16 mouse cellular contexts compared by ENCODE assay signal in the genomic region with DNA sequence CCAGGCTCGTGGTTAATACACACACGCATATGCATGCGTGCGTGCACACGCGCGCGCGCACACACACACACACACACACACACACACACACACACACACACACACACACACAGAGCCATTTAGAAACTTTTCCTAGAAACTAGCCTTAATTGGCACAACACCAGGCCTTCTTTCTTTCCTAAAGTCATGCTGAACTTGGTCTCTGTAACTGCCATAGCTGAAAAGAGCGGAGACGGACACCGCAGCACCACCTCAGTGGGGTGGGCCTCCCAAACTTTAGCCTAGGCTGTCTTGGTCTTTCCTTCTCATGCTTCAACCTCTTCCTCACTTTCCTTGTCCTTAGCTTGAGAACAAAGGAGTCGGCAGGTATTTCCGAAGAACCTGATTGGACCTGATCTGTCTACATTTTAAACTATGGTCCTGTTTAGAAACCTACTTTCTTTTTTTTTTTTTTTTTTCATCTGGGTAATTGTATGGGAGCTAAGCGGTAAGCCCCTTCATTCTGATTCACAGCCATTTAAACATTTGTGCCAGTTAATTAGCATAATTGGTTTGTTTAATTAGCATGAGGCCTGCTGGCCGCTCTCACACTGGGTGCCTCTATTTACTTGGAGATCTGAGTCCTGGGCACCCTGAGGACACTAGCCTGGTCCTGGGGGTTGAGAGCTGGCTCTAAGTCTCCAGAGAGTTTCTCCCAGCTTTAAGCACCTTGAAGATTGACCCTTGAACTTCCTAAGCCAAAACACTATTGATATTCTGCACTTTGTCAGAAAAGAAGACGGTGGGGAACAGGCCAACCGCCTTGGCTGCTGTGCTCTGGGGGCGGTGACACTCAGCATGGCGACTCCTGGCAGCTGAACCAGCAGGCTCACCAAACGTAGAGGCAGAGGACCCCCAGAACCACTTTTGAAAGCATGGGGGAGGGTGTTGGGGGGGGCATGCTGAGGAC.
DNase-seq lines count a peak whose midpoint lies in the region; ATAC-seq and TF ChIP-seq lines count a peak whose summit lies in the region.
"Had no signal": no experiment of that assay in that cellular context is flagged by ENCODE, and none has a peak within 500 bp of the region (broad histone marks: within the 10 kb centered on the region; RNA-seq: fewer than 3 reads in every experiment).

No protein-coding gene starts in this region.

- 0 out of 2 replicates have a peak overlapping the region, but pooled peaks have one; percentile 17 for H3K27ac ChIP-seq in ES-Bruce4 (ENCODE audit: insufficient read depth, low read length)
- H3K27ac ChIP-seq in forebrain, embryonic 15.5 days (replicated peaks), result no peak overlapping the region
- H3K27ac ChIP-seq in midbrain, embryonic 13.5 days, result peak overlapping the region; percentile 62
- H3K27ac ChIP-seq in thymus, adult 2 months (ENCODE audit: control insufficient read depth, insufficient read depth, low read length), result no peak overlapping the region
- H3K27ac ChIP-seq in heart, embryonic 11.5 days (ENCODE audit: low read depth, low read length), result no peak overlapping the region
- H3K27ac ChIP-seq: heart, embryonic 13.5 days; liver, embryonic 14.5 days had no signal

- no peaks in the 10 kb centered on the region for H3K9me3 ChIP-seq in ES-Bruce4 (replicated peaks; ENCODE audit: control insufficient read depth, insufficient read depth, low read length, poor library complexity, severe bottlenecking)
- H3K9me3 ChIP-seq in forebrain, embryonic 15.5 days, result no peaks in the 10 kb centered on the region
- H3K9me3 ChIP-seq in midbrain, embryonic 13.5 days, result no peaks in the 10 kb centered on the region
- H3K9me3 ChIP-seq in heart, embryonic 11.5 days (replicated peaks; ENCODE audit: control insufficient read depth, low read length), result no peaks in the 10 kb centered on the region
- H3K9me3 ChIP-seq: heart, embryonic 13.5 days had no signal

- peak; percentile 49 for DNase-seq in ZHBTc4 (ENCODE audit: low read depth, low spot score)
- no peak for DNase-seq in thymus, adult 2 months
- DNase-seq in heart, adult 8-10 months (ENCODE audit: low spot score), result no peak
- no peak for DNase-seq in cerebellum, adult 8-10 months
- DNase-seq: adrenal gland, postnatal 36 days; cerebellum, adult 11-12 months; kidney, postnatal 25 days; right cerebral cortex, adult 18-20 months; thymus, postnatal 36 days had no signal

- no peak for TF ChIP-seq CTCF in ES-Bruce4 (IDR thresholded peaks at IDR 0.05; ENCODE audit: low read depth, low read length)
- no peak for TF ChIP-seq CTCF in thymus, adult 2 months (IDR thresholded peaks at IDR 0.05; ENCODE audit: borderline replicate concordance, control insufficient read depth, extremely low read depth, insufficient read depth, low read length, poor library complexity)

- TF ChIP-seq POLR2A in ES-Bruce4 (IDR thresholded peaks at IDR 0.05; ENCODE audit: insufficient read depth, low read length), result no peak
- TF ChIP-seq POLR2A in thymus, adult 2 months (IDR thresholded peaks at IDR 0.05; ENCODE audit: control insufficient read depth, extremely low read depth, insufficient read depth, low read length, poor library complexity), result no peak

- H3K36me3 ChIP-seq in ES-Bruce4 (ENCODE audit: control insufficient read depth, insufficient read depth, low read length, poor library complexity, severe bottlenecking), result no peaks in the 10 kb centered on the region
- H3K36me3 ChIP-seq in forebrain, embryonic 15.5 days, result no peaks in the 10 kb centered on the region
- H3K36me3 ChIP-seq in midbrain, embryonic 13.5 days, result no peaks in the 10 kb centered on the region
- H3K36me3 ChIP-seq in thymus, adult 2 months (ENCODE audit: control insufficient read depth, insufficient read depth, low read length), result no peaks in the 10 kb centered on the region
- H3K36me3 ChIP-seq in heart, embryonic 11.5 days (ENCODE audit: control insufficient read depth, insufficient read depth, low read length), result no peaks in the 10 kb centered on the region
- H3K36me3 ChIP-seq: heart, embryonic 13.5 days had no signal

- no peak overlapping the region for H3K4me3 ChIP-seq in ES-Bruce4 (ENCODE audit: low read depth, low read length)
- no peak overlapping the region for H3K4me3 ChIP-seq in forebrain, embryonic 15.5 days
- no peak overlapping the region for H3K4me3 ChIP-seq in midbrain, embryonic 13.5 days (replicated peaks)
- no peak overlapping the region for H3K4me3 ChIP-seq in thymus, adult 2 months (ENCODE audit: control insufficient read depth, insufficient read depth, low read length)
- H3K4me3 ChIP-seq in heart, embryonic 11.5 days (ENCODE audit: low read depth, low read length), result no peak overlapping the region
- H3K4me3 ChIP-seq: heart, embryonic 13.5 days had no signal

- peak; percentile 80 for ATAC-seq in forebrain, embryonic 15.5 days (replicated peaks)
- peak; percentile 59; the same call in 1 of the 2 replicates for ATAC-seq in midbrain, embryonic 13.5 days
- ATAC-seq in heart, embryonic 11.5 days (replicated peaks; ENCODE audit: insufficient number of reproducible peaks, low FRiP score, low TSS enrichment), result no peak
- ATAC-seq: inflammation-experienced regulatory T-cells, adult 6 months had no signal

- TF ChIP-seq EP300 in ES-Bruce4 (IDR thresholded peaks at IDR 0.05; ENCODE audit: insufficient read depth, low read depth, low read length), result no peak

- H3K4me2 ChIP-seq in forebrain, embryonic 15.5 days (replicated peaks), result 0 out of 2 replicates have a peak overlapping the region, but pooled peaks have one; percentile 16
- no peak overlapping the region for H3K4me2 ChIP-seq in midbrain, embryonic 13.5 days (replicated peaks)
- H3K4me2 ChIP-seq in heart, embryonic 11.5 days, result no peak overlapping the region
- H3K4me2 ChIP-seq: heart, embryonic 13.5 days had no signal

- H3K27me3 ChIP-seq in ES-Bruce4 (ENCODE audit: control insufficient read depth, insufficient read depth, low read length, poor library complexity, severe bottlenecking), result no peaks in the 10 kb centered on the region
- H3K27me3 ChIP-seq in forebrain, embryonic 15.5 days, result peaks cover 83% of the 10 kb centered on the region
- peaks cover 49% of the 10 kb centered on the region for H3K27me3 ChIP-seq in midbrain, embryonic 13.5 days
- H3K27me3 ChIP-seq in thymus, adult 2 months (ENCODE audit: control insufficient read depth, insufficient read depth, low read length), result no peaks in the 10 kb centered on the region
- peaks cover 27% of the 10 kb centered on the region for H3K27me3 ChIP-seq in heart, embryonic 11.5 days (ENCODE audit: control insufficient read depth, insufficient read depth, low read length)

- 9% methylated on average over 21 of the region's 21 CpGs for WGBS in forebrain, embryonic 15.5 days
- 9% methylated on average over 21 of the region's 21 CpGs for WGBS in midbrain, embryonic 13.5 days
- 91% methylated on average over 21 of the region's 21 CpGs for WGBS in thymus, adult 2 months
- 41% methylated on average over 21 of the region's 21 CpGs for WGBS in heart, embryonic 11.5 days (ENCODE audit: insufficient replicate concordance)

- no peak overlapping the region for H3K9ac ChIP-seq in ES-Bruce4 (ENCODE audit: low read depth, poor library complexity, severe bottlenecking)
- no peak overlapping the region for H3K9ac ChIP-seq in forebrain, embryonic 15.5 days (replicated peaks)
- H3K9ac ChIP-seq in midbrain, embryonic 13.5 days (replicated peaks), result no peak overlapping the region
- no peak overlapping the region for H3K9ac ChIP-seq in heart, embryonic 11.5 days (ENCODE audit: low read depth, low read length)
- H3K9ac ChIP-seq: heart, embryonic 13.5 days; liver, embryonic 14.5 days had no signal

- peaks cover 7% of the 10 kb centered on the region for H3K4me1 ChIP-seq in ES-Bruce4 (ENCODE audit: control insufficient read depth, insufficient read depth, low read length)
- peaks cover 25% of the 10 kb centered on the region for H3K4me1 ChIP-seq in forebrain, embryonic 15.5 days
- peaks cover 34% of the 10 kb centered on the region for H3K4me1 ChIP-seq in midbrain, embryonic 13.5 days (replicated peaks)
- H3K4me1 ChIP-seq in thymus, adult 2 months (replicated peaks; ENCODE audit: control insufficient read depth, insufficient read depth, low read length), result no peaks in the 10 kb centered on the region
- H3K4me1 ChIP-seq in heart, embryonic 11.5 days (ENCODE audit: control insufficient read depth, insufficient read depth, low read length), result no peaks in the 10 kb centered on the region

Comparison
In these comparisons a context has a peak if more than half of its experiments do, and no peak if none do; other contexts are left out.
1. H3K27ac ChIP-seq: peak in ES-Bruce4 (single experiment) and midbrain, embryonic 13.5 days (single experiment); none in forebrain, embryonic 15.5 days (single experiment), thymus, adult 2 months (single experiment) and heart, embryonic 11.5 days (single experiment).